Mouse (Mus musculus) cerebellum, adult 8-10 months (tissue): ENCODE measurements around the gene Snrpg.
A peak's percentile ranks its signal among the peaks of the same experiment; 100 is the strongest.
"Not testable (repeated sequence)": the region's sequence is repeated elsewhere in the genome, so short reads cannot be mapped to it uniquely, and the experiment has no call there.

Experiments used
- DNase-seq: peaks from one replicate; pipeline ENCODE4 v3.0.0; 2022

Snrpg gene

DNA sequence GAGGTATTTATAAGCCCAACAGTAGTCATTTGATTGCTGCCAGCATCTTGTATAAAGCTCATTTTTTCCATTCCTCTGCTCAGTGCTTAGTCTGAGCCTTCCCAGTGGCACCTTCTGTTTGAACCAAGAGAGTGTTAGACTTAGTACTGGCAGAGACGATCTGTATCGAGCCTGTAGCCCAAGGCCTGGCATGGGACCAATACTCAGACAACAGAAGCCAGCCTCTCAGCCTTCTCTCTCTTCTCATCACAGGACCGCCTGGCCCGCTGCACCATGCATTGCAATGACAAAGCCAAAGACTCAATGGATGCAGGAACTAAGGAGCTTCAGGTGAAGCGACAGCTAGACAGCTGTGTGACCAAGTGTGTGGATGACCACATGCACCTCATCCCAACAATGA is 2.6 kb upstream of the Snrpg start:
- no peak for DNase-seq

GRCm38 (mm10) chr6:86370093-86370713 is 901 bp upstream of the Snrpg start:
- no peak for DNase-seq

- DNase-seq: peak; percentile 94
Observed at GRCm38 (mm10) chr6:86371340-86371911, 322 bp downstream of the Snrpg start.

DNA sequence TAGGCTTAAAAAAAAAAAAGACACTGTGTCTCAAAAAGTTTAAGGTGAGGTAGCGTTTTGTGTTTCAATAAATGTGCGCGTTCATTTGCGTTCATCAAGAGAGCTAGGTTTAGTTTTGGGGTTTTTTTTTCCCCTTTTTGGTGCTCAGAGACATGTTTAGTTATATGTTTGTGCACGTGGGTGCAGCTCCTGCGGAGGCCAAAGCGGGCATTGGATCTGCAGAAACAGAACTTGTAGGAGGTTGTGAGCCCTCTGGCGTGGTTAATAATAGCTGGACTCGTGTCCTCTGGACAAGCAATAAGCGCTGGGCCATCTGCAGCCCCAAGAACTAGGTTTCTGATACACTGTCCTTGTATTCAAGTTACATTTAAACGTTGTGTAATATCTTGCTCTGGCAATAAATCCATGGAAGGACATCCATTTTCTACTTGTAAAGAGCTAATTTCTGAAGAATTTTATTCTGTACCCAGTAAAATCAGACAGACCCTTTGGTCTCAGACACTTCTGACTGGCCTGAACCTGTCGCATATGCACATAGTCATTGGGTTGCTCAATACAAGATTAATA is 929 bp downstream of the Snrpg start:
- no peak for DNase-seq

DNA sequence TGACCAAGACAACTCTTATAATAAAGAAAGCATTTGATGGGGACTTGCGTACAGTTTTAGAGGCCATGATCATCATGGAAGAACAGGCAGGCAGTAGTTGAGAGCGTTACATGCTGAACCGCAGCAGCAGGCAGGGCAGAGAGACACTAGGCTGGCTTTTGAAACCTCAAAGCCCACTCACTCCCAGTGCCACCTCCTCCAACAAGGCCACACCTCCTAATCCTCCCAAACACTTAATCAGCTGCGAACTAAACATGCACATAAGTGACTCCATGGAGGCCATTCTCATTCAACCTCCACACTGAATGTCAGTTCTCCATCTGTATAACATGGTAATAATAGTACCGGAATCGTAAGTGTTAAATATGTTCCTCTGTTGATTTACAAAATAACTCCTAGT is 2.5 kb downstream of the Snrpg start:
- no peak for DNase-seq

DNA sequence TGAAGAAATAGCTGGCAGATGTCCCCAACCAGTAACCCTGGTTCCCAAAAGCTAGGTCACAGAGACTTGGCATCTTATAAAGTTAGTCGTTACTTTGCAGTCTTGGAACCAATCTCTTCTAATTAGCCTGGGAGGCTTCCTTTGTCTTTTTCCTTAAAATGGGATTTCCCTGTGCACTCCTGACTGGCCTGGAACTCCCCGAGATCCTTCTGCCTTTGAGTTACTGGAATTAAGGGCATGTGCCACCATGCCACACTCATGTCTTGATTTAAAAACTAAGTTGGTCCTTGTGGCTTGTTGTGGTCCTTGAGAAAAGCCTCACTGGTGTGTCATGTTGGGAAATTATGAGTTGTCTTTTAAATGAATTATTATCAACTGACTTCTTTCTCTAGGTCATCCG is 7.2 kb downstream of the Snrpg start:
- no peak for DNase-seq

- DNase-seq: not testable (repeated sequence)
Observed at GRCm38 (mm10) chr6:86380112-86380511, 9.0 kb downstream of the Snrpg start.

GRCm38 (mm10) chr6:86382551-86382950 is 11.4 kb downstream of the Snrpg start:
- DNase-seq: no peak

GRCm38 (mm10) chr6:86383370-86383769 is 12.3 kb downstream of the Snrpg start:
- no peak for DNase-seq

GRCm38 (mm10) chr6:86384692-86385091 is 13.6 kb downstream of the Snrpg start:
- DNase-seq: no peak

- no peak for DNase-seq
Observed at GRCm38 (mm10) chr6:86385362-86386104, 14.4 kb downstream of the Snrpg start.

DNA sequence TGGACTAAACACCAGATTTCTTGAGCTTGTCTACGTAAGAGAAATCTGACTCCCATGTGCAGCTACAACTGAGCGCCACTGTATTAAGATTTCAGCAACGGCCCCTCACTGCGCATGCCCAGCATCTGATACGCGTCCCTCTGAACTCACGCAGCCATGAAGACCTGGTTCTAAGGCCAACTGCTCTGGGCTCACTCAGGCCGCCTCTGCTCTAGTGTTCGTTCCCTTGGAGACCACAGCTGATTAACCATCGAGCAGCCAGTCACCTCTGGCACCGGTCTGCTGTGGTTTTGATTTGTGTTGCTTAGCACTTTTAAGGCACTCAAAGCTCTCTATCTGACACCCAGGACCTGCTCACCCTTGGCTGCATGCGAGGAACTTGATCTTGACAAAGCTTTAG is 16.2 kb downstream of the Snrpg start:
- DNase-seq: no peak

DNA sequence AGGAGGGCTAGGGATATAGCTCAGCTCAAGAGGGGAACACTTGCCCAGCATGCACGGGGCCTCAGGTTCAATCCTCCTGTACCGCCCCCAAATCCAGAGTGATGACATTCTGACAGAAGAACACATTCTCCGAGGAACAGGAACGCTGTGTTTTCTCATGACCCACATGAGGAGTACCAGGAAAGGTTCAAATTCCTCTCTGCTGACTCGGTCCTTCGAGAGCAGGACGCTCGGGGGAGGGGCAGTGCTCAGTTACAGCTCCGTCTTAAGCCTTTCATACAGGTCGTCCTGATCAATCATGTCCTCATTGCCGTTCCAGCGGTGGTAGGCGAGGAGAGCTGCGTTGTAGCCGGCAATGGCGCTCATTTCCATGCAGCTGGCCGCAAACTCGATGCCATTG is 17.4 kb downstream of the Snrpg start:
- no peak for DNase-seq

DNA sequence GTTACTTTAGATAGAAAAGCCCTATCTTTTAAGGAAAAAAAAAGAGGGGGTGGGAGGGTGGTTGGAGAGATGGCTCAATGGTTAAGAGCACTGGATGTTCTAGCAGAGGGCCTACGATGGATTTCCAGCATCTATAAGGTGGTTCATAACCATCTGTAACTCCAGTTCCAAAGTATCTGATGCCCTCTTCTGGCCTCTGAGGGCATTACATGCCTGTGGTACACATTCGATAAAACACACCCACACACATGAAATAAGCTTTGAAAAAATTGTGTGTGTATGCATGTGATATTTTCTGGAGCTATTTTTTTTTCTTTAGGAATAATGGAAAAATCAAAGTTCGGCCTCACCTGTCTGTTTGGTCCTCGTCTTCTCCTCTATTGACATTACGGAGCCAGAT is 20.2 kb downstream of the Snrpg start:
- no peak for DNase-seq

GRCm38 (mm10) chr6:86393187-86393586 is 22.1 kb downstream of the Snrpg start:
- DNase-seq: no peak

GRCm38 (mm10) chr6:86394078-86394720 is 23.1 kb downstream of the Snrpg start:
- DNase-seq: no peak

DNA sequence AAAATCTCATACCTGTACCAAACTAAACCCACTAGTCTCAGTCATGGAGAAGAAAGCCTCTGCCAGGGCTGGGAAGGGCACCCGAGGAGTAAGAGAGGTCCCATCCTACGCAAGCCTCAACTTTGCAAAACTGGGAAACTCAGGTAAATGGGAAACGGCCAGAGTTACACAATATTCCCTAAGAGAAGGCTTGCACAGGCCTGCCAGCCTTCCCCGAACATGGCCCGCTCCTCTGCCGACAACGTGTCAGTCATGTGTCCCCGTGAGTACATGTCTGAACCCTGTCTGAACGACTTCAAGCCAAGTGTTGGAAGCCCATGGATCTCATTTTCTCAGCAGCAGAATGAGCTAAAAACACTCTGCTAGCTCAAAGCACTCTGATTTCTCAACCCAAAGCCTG is 23.9 kb downstream of the Snrpg start:
- DNase-seq: no peak

- no peak for DNase-seq
Observed at GRCm38 (mm10) chr6:86395969-86396368, 24.9 kb downstream of the Snrpg start.

GRCm38 (mm10) chr6:86396581-86397256 is 25.6 kb downstream of the Snrpg start, which contains the start of gene Pcyox1:
Gene Pcyox1, minus strand, starts transcription at chr6:86397154.
- DNase-seq: peak; percentile 91

GRCm38 (mm10) chr6:86397257-86397980 is 26.3 kb downstream of the Snrpg start:
- DNase-seq: no peak

DNA sequence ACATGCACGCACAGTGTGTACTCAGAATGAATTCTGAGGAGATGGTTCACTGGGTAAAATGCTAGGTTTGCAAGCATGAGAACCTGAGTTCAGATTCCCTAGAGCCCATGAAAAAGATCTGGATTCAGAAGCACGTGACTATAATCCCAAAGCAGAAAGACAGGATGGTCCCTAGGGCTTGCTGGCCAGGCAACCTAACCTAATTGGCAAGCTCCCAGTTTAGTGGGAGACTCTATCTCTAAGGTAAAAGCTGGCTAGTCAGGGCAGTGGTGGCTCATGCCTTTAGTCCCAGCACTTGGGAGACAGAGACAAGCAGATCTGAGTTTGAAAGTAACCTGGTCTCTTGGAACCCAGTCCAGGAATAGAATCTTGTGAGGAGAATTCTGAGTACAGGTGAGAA is 27.9 kb downstream of the Snrpg start:
- no peak for DNase-seq

DNA sequence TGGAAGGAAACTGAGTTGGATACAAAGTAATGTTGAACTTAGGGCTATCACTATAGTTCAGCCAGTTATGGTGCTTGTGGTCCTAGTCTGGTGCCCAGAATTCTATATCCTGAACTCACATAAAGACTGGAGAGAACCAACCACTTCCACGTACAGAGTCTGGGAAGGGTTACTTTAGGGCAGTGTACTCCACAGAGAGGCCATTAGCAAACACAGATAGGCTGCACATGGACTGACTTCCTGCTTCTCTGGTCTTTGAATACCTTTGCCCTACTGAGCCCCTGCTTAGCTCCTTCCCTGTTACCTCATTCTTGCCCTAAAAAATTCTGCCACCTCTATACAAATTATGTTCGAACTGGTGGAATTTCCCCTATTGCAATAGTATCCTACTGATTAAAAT is 28.9 kb downstream of the Snrpg start:
- DNase-seq: no peak
